Mouse (Mus musculus) lung, postnatal 10 days (tissue): ENCODE measurements around the gene Lrp8.

Experiments
- DNase-seq: peaks from one replicate; pipeline ENCODE4 v3.0.0; 2021

Lrp8 gene

GRCm38 (mm10) chr4:107848546-107848945 is 46.5 kb downstream of the Lrp8 start:
- DNase-seq = no peak

- no peak for DNase-seq
Observed at GRCm38 (mm10) chr4:107849621-107850020, 47.6 kb downstream of the Lrp8 start.

- no peak for DNase-seq
Observed at GRCm38 (mm10) chr4:107850091-107850490, 48.0 kb downstream of the Lrp8 start.

DNA sequence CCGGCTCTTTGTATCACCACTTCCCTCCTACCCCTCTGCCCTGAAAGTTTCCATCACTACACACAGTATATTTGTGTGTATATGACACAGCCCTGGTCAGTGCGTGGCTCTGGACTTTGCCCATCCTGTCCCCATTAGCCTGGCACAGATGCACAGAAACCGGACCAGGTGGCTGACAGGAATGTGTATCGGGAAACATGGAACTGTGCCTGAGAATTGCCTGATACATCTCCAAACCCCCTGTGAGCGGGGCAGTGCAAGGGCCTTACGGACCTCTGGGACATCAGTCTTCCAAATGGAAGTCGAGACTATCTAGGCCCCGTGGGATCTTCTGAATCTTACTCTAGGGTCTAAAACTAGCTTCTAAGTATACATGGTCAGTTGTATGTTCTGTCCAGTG is 51.3 kb downstream of the Lrp8 start:
- DNase-seq = no peak

- DNase-seq = no peak
Observed at GRCm38 (mm10) chr4:107853836-107854235, 51.8 kb downstream of the Lrp8 start.

DNA sequence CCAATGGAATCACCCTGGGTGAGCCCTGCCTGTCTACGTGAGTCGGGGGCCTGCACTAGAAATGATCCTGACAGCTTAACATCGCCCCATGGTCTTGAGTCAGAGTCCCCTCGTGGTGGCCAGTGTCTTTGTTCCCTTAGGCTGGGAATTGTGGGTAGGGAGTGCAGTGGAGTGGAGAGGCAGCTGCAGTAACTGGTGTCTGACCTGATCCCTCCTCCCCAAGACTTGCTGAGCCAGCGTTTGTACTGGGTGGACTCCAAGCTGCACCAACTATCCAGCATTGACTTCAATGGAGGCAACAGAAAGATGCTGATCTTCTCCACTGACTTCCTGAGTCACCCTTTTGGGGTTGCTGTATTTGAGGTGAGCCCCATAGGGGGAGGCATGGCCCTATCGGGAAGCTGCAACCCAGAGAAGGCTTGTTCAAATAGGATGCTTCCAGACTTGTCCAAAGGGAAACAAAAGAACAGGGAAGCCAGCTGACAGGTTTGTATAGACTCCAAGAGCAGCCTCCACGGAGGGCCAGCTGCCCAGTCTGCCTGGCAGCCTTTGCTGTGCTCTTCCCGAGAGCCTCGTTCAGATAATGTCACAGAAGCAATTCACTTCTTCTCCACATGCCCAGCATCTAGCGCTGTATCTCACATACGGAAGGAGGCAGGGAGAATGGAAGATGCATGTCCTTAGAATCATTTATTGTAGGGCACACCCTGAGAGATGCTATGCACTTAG is 55.1 kb downstream of the Lrp8 start:
- DNase-seq = no peak

DNA sequence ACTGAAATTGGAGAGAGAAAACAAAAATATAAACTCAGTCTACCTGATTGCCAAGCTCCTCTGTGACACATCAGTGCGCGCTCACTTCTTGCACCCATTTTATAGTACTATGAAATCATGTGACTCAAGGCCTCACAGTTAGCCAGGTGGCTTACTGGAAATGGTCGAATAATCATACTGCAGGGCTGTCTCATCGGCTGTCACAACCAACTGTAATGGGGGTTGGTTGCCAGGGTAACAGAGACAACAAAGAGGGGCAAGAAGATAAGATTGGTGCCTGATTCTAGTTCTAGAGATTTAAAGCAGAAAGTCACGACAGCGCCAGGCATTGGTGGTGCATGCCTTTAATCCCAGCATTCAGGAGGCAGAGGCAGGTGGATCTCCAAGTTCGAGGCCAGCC is 56.9 kb downstream of the Lrp8 start:
- DNase-seq = no peak

DNA sequence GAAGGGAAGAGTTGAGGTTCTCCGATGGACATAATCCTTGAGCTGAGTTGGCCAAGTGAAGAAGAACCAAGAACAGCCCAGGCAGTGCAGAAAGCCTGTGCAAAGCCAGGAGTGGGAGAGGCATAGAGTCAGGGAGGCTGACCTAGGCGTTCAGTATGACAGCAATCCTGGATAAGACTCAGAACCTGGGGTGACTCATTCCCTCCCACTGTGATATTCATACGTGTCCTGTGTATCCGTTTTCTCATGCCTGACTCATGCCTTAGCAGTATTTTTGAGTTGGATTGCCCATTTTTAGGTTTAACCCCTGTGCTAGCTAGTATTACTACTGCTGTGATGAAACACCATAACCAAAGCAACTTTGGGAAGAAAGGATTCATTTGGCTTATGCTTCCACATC is 62.8 kb downstream of the Lrp8 start:
- no peak for DNase-seq

- DNase-seq = peak; percentile 99
Observed at GRCm38 (mm10) chr4:107879254-107880050, 77.4 kb downstream of the Lrp8 start, which contains the start of gene Magoh. Magoh (plus strand) TSS chr4:107879755.

- no peak for DNase-seq
Observed at GRCm38 (mm10) chr4:107881631-107882030, 79.6 kb downstream of the Lrp8 start.

- no peak for DNase-seq
Observed at GRCm38 (mm10) chr4:107886371-107886770, 84.3 kb downstream of the Lrp8 start.

- DNase-seq = no peak
Observed at GRCm38 (mm10) chr4:107889385-107889730, 87.3 kb downstream of the Lrp8 start.

DNA sequence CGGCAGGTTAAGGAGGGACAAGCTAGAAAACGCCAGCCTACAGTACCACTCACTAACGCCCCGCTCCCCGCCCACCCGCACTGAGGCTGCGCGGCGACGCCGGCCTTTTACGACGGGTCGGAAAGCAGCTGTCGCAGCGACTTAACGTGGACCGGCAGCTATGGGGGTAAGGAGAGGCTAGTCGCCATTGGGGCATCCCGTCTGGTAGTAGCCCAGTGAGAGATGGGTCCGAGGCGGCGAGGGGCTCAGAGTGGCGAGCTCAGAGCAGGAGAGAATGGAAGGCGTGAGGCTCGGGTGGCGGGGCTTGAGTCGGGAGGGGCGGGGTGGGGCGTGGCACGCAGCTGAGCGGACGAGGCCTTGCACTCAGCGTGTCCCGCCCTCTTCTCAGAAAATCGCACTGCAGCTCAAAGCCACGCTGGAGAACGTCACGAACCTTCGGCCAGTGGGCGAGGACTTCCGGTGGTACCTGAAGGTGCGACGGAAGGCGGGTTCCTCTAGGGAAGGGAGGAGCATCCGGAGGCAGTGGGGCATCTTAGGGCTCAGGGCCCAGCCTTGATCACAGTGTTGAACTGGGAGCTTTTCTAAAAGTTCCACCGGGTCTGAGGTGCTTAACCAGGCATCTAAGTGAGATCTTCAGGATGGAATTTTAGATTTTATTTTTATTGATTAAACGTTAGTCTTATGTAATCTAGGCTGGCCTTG is 87.8 kb downstream of the Lrp8 start, which contains the start of gene 0610037L13Rik:
Gene 0610037L13Rik, plus strand, starts transcription at position 83 of the 702 bp plus-strand sequence.
- peak; percentile 96 for DNase-seq

- DNase-seq = peak; percentile 19
Observed at GRCm38 (mm10) chr4:107892663-107893062, 90.6 kb downstream of the Lrp8 start.

DNA sequence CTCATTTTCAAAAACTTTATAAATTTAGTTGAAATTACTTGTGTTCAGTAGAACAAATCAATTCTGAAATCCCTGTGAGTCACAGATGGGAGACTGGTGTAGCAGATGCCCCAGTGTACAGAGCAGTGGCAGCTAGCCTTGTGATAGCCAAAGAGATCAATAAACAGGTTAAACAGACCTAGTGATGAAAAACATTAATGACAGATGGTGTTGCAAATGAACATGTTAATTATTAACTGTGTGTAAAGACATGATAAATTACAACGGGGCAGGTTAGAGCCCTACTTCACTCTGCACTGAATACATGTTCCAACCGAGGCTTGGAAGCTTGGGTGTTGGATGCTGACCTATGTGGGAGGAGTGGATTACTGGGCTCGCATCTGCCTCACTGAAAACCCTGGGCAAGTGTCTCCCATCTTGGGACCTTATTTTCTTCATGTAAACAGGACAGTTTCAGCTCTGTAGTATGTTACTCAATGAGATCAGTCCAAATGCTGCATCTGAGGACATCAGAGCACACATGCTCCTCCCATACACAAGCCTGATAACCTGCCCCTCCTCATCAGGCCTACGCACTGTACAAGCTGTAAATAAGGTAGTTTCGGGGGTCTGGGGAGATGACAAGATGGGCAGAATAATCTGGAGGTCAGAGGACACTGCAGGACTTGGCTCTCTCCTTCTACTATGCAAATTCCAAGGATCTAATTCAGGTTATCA is 97.3 kb downstream of the Lrp8 start:
- no peak for DNase-seq

GRCm38 (mm10) chr4:107900206-107900605 is 98.1 kb downstream of the Lrp8 start:
- DNase-seq = no peak

- DNase-seq = no peak
Observed at GRCm38 (mm10) chr4:107904252-107904651, 102.2 kb downstream of the Lrp8 start.

GRCm38 (mm10) chr4:107906561-107906960 is 104.5 kb downstream of the Lrp8 start:
- DNase-seq = no peak

GRCm38 (mm10) chr4:107910020-107910419 is 108.0 kb downstream of the Lrp8 start:
- DNase-seq = peak; percentile 11

GRCm38 (mm10) chr4:107920336-107920735 is 118.3 kb downstream of the Lrp8 start:
- no peak for DNase-seq

- peak; percentile 51 for DNase-seq
Observed at GRCm38 (mm10) chr4:107921152-107921695, 119.2 kb downstream of the Lrp8 start.

DNA sequence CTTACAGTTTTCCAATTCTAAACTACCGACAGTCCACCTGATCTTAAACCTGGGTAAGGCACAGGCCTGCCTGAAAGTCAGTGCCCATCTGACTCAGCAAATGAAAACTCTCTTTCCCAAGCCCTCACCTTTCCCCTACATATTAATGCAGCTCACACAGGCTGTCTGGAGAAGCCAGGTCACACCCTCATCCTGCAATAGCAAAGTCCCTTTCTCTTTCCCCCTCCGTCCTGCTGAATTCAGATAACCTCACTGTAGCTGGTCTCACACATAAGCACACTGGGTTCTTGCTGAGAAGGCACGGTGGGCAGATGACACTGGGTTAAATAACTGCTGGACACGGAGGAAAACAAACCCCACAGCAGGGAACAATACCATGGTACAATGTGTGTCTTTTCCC is 119.9 kb downstream of the Lrp8 start:
- peak; percentile 23 for DNase-seq
